Mouse (Mus musculus) spleen, adult 12 weeks (tissue): ENCODE data around the gene Cxcr3.

Source experiments
- DNase-seq: peaks from one replicate; pipeline ENCODE4 v3.0.0; 2022; ENCODE audit warnings: low spot score

Gene Cxcr3

GRCm38 (mm10) chrX:101733828-101734319 is at the start of gene Cxcr3:
TSS of gene Cxcr3 (minus strand) at chrX:101734269.
- DNase-seq: no peak

GRCm38 (mm10) chrX:101772035-101772434 is 38.0 kb upstream of the Cxcr3 start:
- DNase-seq: peak; percentile 18

- DNase-seq: no peak
These were observed 36.2 kb upstream of the Cxcr3 start for GRCm38 (mm10) chrX:101770307-101770706.

DNA sequence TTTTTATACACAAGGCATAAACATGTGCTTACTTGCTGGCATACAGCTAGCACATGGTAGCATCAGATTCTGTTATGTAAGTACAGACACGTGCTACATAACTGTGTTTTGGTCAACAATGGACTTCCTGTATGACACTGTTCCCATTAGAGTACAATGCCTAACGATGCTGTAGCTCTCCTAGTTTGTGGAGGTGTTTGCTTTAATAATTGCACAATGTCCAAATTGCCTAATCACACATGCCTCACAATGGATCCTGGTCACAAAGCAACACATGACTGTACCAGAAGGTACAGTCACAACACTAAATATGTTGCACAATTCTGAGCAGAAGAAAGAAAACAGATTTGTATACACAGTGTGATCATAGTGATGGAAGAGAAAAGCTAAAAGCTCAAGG is 35.4 kb upstream of the Cxcr3 start:
- DNase-seq: no peak

GRCm38 (mm10) chrX:101767280-101767679 is 33.2 kb upstream of the Cxcr3 start:
- no peak for DNase-seq

DNA sequence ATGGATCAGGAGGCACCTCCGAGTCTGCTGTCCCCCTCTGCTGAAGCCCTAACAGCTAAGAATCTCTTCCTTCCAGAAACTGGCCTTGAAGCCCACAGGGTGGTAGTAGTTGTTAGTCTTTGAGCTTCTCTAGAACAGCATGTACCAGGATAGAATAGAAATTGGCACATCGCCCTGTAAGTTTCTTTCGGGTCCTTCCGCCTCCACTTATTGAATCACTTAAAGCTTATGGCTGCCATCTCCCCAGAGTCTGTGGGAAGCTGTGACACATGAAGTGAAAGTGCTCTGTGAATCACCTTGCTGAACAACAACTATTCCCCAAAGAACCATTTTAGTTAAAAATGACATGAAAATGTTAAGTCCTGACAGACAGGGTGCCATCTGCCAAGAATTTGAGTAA is 31.0 kb upstream of the Cxcr3 start:
- DNase-seq: no peak

DNA sequence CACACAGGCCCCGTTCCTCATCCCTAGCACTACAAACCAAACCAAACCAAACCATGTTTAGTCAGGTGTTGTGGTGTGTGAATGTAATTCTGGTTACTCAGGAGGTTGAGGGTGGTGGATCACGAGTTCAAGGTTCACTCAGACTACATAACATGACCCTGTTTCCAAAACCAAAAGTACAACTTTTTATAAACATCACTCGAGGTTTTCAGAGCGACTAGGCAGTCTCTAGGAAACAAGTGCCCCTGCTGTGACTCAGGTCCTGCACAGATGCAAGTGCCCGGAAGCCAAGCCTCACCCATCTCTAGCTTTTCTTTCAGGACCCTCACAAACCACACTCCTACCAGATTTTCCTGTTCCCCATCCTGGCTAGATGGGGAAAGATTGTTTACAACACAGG is 30.6 kb upstream of the Cxcr3 start:
- no peak for DNase-seq

DNA sequence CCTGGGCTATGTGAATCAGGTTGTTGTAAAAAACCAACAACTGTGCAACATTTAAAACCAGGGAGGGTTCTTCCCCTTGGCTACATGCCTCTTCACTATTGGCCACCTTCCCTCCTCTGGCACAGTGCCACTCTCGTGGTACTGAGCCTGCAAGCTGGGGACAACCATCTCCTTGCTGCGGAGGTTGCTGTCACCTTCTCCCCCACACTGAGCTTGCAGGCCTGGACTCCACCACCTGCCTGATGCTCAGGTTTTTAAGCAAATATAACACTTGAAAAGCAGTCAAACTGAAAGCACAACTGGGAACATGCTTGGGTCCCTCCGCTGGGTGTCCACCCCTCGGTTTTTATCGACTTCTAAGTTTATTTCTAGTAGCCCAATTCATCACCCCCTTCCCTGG is 20.4 kb upstream of the Cxcr3 start:
- no peak for DNase-seq

DNA sequence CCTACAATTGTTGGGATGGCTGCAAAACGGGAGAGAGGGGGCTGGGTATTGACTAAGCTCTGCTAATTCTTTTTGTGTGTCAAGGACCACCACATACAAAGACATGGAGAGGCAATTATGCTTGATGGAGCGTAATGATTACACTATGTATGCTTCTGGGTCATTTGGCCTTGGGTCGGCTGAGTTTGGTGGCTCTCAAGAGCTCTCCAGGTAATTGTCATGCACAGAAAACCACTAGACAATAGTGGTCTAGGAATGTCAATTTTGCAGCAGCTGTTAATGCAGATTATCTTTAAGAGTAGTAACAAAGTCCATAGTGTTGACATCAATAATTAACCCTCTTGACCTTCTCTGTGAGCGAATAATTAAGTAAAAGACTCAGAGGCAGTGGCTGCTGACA is 16.1 kb upstream of the Cxcr3 start:
- no peak for DNase-seq

DNA sequence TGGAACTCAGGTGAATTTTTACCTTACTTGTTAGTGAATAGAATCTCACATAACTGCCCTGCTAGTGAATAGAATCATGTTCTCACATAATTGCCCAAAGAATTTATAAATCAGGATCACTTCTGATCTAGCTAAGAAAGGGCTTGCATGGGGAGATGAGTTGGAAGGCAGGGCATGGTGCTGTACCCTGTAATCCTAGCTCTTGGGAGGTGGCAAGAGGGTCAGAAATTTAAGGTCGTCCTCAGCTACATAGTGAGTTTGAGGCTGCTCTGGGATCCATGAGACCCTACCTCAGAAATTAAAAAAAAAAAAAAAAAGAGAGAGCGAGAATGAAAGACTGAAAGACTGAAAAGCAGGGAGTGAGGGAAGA is 7.0 kb upstream of the Cxcr3 start:
- DNase-seq: no peak

DNA sequence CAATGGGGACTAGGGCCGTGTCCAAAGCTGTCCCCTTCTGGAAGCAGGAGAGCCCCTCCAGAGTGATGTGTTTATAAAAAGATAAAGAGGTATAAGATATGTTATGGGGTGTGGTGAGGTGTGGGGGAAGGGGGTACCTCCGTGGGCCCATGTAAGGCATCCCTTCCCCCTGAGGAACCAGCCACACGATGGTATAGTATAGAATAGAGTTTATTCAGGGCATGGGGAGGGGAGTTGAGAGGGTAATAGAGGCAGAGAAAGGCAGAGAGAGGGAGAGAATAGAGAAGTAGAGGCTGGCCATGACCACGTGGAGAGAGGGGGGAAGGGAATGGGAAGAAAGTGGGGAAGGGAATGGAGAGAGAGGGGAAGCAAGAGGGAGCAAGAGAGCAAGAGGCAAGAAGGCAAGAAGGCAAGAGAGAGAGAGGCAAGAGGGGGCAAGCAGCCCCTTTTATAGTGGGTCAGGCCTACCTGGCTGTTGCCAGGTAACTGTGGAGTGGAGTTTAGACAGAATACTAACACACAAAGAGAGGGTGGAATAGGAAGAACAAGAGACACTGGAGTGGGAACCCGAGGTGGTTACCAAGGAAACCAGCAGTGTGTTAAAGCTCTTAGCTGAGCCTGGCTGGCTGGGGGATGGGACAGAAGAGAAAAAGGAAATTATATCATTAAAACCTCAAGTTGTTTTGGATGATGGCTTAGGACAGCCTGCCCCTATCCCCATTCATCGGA is 6.4 kb upstream of the Cxcr3 start:
- no peak for DNase-seq

GRCm38 (mm10) chrX:101737201-101737600 is 3.1 kb upstream of the Cxcr3 start:
- DNase-seq: no peak

GRCm38 (mm10) chrX:101734981-101735380 is 912 bp upstream of the Cxcr3 start:
- no peak for DNase-seq

DNA sequence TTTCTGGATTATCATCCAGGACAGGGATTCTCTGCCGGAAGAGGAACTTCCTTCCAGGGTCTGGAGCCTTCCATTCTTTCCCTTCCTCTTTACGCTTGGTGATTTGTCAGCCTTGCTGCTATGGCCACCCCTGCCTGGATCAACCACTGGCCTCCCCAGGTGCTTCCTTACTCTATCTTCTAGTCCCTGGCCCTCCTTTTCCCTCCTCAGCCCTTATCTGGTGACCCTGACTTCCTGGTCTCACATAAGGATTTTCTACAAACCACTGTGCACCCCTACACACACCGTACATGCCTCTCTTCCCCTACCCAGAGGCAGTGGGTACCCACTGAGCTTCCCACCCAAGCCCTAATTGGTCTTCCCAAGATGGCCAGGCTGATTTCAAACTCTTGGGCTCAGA is 781 bp downstream of the Cxcr3 start:
- DNase-seq: no peak

- DNase-seq: no peak
These were observed 1.4 kb downstream of the Cxcr3 start for GRCm38 (mm10) chrX:101732644-101733043.

DNA sequence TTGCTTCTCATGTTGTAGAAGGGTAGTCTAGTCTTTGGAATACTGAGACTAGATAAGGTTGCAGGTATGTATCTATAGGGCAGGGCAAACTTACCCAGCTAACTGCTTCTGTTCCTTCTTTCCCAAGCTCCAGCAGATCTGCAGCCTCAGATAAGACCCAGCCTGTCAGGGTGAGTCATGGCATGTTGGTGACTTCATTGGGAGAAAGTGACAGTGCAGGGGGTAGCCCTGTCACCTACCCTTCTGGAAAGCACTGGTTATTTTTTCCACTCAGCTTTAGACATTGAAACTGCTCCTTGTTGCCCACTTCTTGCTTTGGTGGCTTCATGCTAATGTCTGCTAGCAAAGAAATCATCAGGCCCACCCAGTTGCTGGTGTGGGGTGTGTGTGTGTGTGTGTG is 4.1 kb downstream of the Cxcr3 start:
- DNase-seq: no peak

- no peak for DNase-seq
These were observed 13.7 kb downstream of the Cxcr3 start for GRCm38 (mm10) chrX:101720401-101720800.

GRCm38 (mm10) chrX:101705111-101705510 is 29.0 kb downstream of the Cxcr3 start:
- DNase-seq: no peak

DNA sequence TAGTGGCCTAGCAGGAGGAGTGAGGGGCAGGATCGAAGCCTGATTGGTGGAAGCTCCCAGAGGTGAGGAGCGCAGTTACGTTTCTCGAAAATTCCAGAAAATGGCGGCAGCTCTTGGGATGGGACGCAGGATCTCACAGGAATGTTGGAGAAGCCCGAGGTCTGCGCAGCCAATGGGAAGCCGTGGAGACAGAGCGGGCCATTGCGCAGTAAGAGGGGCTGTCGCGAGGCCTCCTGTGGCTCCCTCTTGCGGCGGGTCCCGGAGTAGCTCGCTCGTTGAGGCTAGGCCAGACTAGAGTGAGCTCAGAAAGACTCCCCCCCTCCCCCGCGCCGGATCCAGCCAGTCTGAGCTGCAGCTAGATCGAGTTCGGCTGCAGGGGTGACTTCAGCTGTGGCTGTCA is 35.8 kb downstream of the Cxcr3 start:
- no peak for DNase-seq

- no peak for DNase-seq
These were observed 36.5 kb downstream of the Cxcr3 start for GRCm38 (mm10) chrX:101697537-101697936.

DNA sequence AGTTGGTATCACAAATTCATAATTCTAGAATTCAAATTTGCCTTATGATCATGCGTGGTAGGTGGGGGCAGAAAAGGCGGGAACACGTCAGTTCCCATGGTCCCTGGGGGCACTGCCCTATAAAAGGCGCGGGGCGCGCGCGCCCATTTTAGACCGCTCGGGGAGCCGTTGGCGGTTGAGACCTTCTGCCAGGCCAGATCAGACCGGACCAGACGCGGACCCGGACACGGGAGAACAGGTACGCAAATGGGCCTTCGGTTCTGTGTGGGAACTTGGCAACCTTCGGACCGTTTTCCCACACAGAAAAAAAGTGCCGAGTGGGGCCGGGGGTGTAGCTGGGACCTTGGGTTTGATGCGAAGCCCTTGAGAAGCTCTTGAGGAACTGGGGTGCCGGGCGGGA is 38.4 kb downstream of the Cxcr3 start:
- no peak for DNase-seq
